Mouse (Mus musculus) limb, embryonic 15.5 days (tissue): ENCODE measurements around the gene Pdlim4. TPM values are rescaled to one million over a fixed set of nuclear protein-coding genes. Genes with fewer than 3 reads are reported as not detected.

Source experiments
- ATAC-seq: fragments of 200-750 bp; cut with Nextera tagmentation; 2 replicates; pipeline ENCODE4 v1.8.0; 2017; ENCODE audit warnings: low read depth, moderate TSS enrichment; ENCODE audit not compliant: insufficient number of reproducible peaks, low FRiP score, low TSS enrichment
- H3K27ac ChIP-seq: fragments of 300-500 bp; sonication (generic); 2 replicates; pipeline ENCODE4 v1.5.1; 2015; ENCODE audit warnings: moderate library complexity, mild to moderate bottlenecking, inconsistent platforms
- H3K27me3 ChIP-seq: fragments of 300-500 bp; sonication (generic); 2 replicates; pipeline ENCODE4 v1.6.1; 2015; ENCODE audit warnings: inconsistent platforms
- H3K36me3 ChIP-seq: fragments of 300-500 bp; sonication (generic); 2 replicates; pipeline ENCODE4 v1.6.1; 2015; ENCODE audit warnings: inconsistent platforms
- H3K4me1 ChIP-seq: fragments of 300-500 bp; sonication (generic); 2 replicates; pipeline ENCODE4 v1.6.1; 2015; ENCODE audit warnings: inconsistent platforms
- H3K4me2 ChIP-seq: fragments of 300-500 bp; sonication (generic); 2 replicates; pipeline ENCODE4 v1.6.1; 2015; ENCODE audit warnings: mild to moderate bottlenecking, inconsistent platforms
- H3K4me3 ChIP-seq: fragments of 300-500 bp; sonication (generic); 2 replicates; pipeline ENCODE4 v1.5.1; 2015; ENCODE audit warnings: mild to moderate bottlenecking, inconsistent platforms
- H3K9ac ChIP-seq: fragments of 300-500 bp; sonication (generic); 2 replicates; pipeline ENCODE4 v1.6.1; 2015; ENCODE audit warnings: inconsistent platforms
- H3K9me3 ChIP-seq: fragments of 300-500 bp; sonication (generic); 2 replicates; pipeline ENCODE4 v1.6.1; 2016; ENCODE audit warnings: inconsistent platforms
- WGBS: fragments of 180-500 bp; shearing (Covaris S2); methylation state at CpG from one replicate; pipeline ENCODE4 v1.1.7; 2015; 5-methylcytosine and 5-hydroxymethylcytosine counted together
- polyA plus RNA-seq: library from polyadenylated mRNA; unstranded; fragments of >200 nt; fragmentation: Nextera tagmentation; extraction: Ambion mirVana; gene quantifications from 2 replicates; pipeline ENCODE4 v1.2.1, GENCODE M21; 2015

Gene Pdlim4
- polyA plus RNA-seq: 125 and 136 TPM in 2 replicates

DNA sequence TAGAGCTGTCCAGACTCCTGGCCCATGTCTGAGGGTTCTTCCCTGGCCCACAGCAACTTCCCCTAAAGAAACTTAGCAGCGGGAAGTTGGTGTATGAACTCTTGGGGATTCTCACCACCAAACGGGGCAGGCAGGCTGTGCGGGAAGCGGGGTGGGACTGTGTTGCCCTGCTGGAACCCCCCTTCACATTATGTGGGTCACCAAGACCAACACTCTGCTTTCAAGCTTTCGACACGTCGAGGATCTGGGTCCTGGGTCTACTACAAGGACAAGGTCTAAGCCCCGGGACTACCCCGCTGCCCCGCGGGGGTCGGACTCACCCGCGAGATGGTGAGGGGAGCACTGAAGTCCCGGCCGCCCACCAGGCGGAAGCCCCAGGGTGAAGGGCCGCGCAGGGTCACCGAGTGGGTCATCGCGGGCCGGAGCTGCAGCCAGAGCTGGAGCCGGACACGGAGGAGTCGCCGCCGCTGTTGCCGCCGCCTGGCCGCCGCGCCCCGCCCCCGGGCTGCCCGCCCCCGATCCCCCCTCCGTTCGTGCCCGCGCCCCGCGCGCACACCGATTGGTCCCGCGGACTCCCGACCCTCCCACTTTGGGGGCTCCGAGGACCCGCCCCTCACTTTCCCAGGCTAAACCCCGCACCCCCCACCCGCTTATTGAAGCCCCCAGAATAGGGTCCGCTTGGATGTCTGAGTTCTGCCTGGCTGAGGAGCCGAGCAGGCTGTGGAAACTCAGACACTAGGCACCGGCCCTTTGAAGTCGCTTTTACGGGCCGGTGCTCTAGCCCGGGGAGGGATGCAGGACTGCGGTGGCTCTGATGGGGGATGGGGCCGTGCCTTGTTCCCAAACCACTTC, at the start of gene Pdlim4:
Gene Pdlim4 (minus strand): TSS at position 495 of the 852 bp plus-strand sequence.
- H3K27me3 ChIP-seq: no peaks in the 10 kb centered on the region
- H3K4me1 ChIP-seq: peaks cover 70% of the 10 kb centered on the region
- peak; percentile 3; the same call in 1 of the 2 replicates for ATAC-seq
- H3K9ac ChIP-seq: peak within 1 kb of the TSS; percentile 64
- no peaks in the 10 kb centered on the region for H3K9me3 ChIP-seq
- H3K27ac ChIP-seq: peak within 1 kb of the TSS; percentile 84
- peak within 1 kb of the TSS; percentile 84 for H3K4me2 ChIP-seq
- WGBS: under 1% methylated on average over 48 of the region's 61 CpGs
- H3K36me3 ChIP-seq: no peaks in the 10 kb centered on the region
- H3K4me3 ChIP-seq: peak within 1 kb of the TSS; percentile 69

- Histone ChIP-seq H3K27me3 (0 out of 2 replicates have a peak, but pooled peaks cover 4% of the 10 kb centered on the region), H3K4me2 (no peak overlapping the region), H3K36me3 (peaks cover 50% of the 10 kb centered on the region), H3K4me3 (no peak overlapping the region), H3K27ac (no peak overlapping the region), H3K4me1 (peaks cover 35% of the 10 kb centered on the region), H3K9ac (no peak overlapping the region), H3K9me3 (no peaks in the 10 kb centered on the region)
- WGBS: 89% methylated on average over 10 of the region's 10 CpGs
- no peak for ATAC-seq
These were observed 48.3 kb upstream of the Pdlim4 start for GRCm38 (mm10) chr11:54117096-54117495.

- Histone ChIP-seq H3K36me3 (peaks cover 46% of the 10 kb centered on the region), H3K9ac (no peak overlapping the region), H3K9me3 (no peaks in the 10 kb centered on the region), H3K4me1 (peaks cover 40% of the 10 kb centered on the region), H3K27ac (no peak overlapping the region), H3K27me3 (0 out of 2 replicates have a peak, but pooled peaks cover 4% of the 10 kb centered on the region), H3K4me3 (no peak overlapping the region), H3K4me2 (no peak overlapping the region)
- WGBS: 70% methylated on average over 4 of the region's 4 CpGs
- ATAC-seq: no peak
These were observed 47.6 kb upstream of the Pdlim4 start for GRCm38 (mm10) chr11:54116406-54116805.

- Histone ChIP-seq H3K9me3 (no peaks in the 10 kb centered on the region), H3K27me3 (0 out of 2 replicates have a peak, but pooled peaks cover 4% of the 10 kb centered on the region), H3K9ac (no peak overlapping the region), H3K4me2 (no peak overlapping the region), H3K4me3 (no peak overlapping the region), H3K36me3 (peaks cover 51% of the 10 kb centered on the region), H3K27ac (no peak overlapping the region), H3K4me1 (peaks cover 45% of the 10 kb centered on the region)
- no peak for ATAC-seq
- WGBS: 56% methylated on average over 3 of the region's 3 CpGs
These were observed 47.1 kb upstream of the Pdlim4 start for GRCm38 (mm10) chr11:54115911-54116310.

DNA sequence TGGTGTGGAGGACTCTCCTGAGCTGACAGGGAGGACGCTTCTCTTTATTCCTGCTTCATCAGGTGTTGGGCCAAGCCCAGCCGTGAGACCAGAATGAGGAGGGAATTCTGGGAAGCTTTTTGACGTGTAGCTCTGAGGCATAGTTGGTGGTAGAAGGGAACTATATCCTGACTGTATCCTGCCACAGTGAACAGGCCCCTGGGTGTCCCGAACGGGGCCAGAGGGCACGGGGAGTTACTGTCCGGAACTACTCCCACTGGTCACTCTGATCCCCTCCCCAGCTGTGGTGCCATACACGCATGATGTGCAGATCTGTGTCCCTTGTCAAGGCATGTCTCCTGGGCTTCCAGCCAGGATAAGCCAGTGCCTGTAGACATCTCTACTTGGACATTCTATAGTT, 46.5 kb upstream of the Pdlim4 start:
- Histone ChIP-seq H3K36me3 (peaks cover 55% of the 10 kb centered on the region), H3K9me3 (no peaks in the 10 kb centered on the region), H3K4me1 (peaks cover 48% of the 10 kb centered on the region), H3K4me3 (no peak overlapping the region), H3K4me2 (no peak overlapping the region), H3K9ac (no peak overlapping the region), H3K27me3 (0 out of 2 replicates have a peak, but pooled peaks cover 4% of the 10 kb centered on the region), H3K27ac (no peak overlapping the region)
- 78% methylated on average over 8 of the region's 8 CpGs for WGBS
- no peak for ATAC-seq

DNA sequence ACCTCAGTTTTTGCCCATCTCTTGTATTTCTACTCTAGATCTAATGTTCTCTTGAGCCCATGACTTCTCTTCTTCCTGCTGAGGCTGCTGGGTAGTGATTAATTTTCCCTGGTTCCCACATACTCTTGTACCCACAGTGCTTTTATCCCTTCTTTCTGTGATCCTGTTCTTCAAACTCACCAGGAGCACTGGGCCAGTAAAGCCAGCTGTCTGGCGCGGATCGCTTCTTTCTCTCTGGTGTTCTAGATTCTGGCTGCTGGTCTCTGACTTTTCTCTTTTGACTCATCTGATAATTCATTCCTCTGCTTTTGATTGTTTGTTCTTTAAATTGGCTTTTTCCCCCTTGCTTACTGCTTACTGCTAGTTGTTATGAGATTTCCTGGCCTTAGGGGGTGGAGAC, 45.9 kb upstream of the Pdlim4 start:
- Histone ChIP-seq H3K4me1 (peaks cover 53% of the 10 kb centered on the region), H3K36me3 (peaks cover 51% of the 10 kb centered on the region), H3K9ac (no peak overlapping the region), H3K9me3 (no peaks in the 10 kb centered on the region), H3K4me2 (no peak overlapping the region), H3K27me3 (0 out of 2 replicates have a peak, but pooled peaks cover 4% of the 10 kb centered on the region), H3K4me3 (no peak overlapping the region), H3K27ac (no peak overlapping the region)
- no peak for ATAC-seq
- 86% methylated on average over 3 of the region's 3 CpGs for WGBS

DNA sequence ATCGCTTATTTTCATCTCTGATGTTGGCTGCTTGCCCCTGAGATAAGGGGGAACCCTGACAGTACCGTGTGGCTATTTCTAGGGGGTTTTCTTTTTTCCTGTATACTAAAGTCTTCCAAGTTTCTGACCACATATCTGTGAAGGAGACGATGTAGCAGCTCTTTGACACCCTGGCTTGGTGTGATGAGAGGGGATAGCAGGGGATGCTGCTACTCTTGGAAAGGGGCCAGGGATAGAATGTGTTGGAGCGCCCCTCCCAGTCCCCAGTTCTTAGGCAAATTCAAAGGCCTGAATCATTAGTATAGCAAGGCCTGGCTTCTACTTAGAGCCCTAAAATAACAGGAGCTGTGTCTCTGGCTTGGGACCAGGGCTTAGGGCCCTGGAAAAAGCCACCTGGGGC, 44.5 kb upstream of the Pdlim4 start:
- WGBS: 17% methylated on average over 4 of the region's 4 CpGs
- Histone ChIP-seq H3K9me3 (no peaks in the 10 kb centered on the region), H3K9ac (no peak overlapping the region), H3K27me3 (no peaks in the 10 kb centered on the region), H3K4me1 (peaks cover 66% of the 10 kb centered on the region), H3K4me2 (peak overlapping the region; percentile 30), H3K36me3 (peaks cover 39% of the 10 kb centered on the region), H3K4me3 (0 out of 2 replicates have a peak overlapping the region, but pooled peaks have one; percentile 2), H3K27ac (peak overlapping the region; percentile 89)
- ATAC-seq: no peak

GRCm38 (mm10) chr11:54112920-54113319, 44.1 kb upstream of the Pdlim4 start:
- peaks cover 70% of the 10 kb centered on the region for H3K4me1 ChIP-seq
- peak; percentile 95 for ATAC-seq
- H3K27ac ChIP-seq: peak overlapping the region; percentile 89
- no peaks in the 10 kb centered on the region for H3K27me3 ChIP-seq
- H3K9me3 ChIP-seq: no peaks in the 10 kb centered on the region
- no peak overlapping the region for H3K9ac ChIP-seq
- H3K4me3 ChIP-seq: 0 out of 2 replicates have a peak overlapping the region, but pooled peaks have one; percentile 2
- H3K36me3 ChIP-seq: peaks cover 37% of the 10 kb centered on the region
- under 1% methylated on average over 10 of the region's 10 CpGs for WGBS
- H3K4me2 ChIP-seq: peak overlapping the region; percentile 30

DNA sequence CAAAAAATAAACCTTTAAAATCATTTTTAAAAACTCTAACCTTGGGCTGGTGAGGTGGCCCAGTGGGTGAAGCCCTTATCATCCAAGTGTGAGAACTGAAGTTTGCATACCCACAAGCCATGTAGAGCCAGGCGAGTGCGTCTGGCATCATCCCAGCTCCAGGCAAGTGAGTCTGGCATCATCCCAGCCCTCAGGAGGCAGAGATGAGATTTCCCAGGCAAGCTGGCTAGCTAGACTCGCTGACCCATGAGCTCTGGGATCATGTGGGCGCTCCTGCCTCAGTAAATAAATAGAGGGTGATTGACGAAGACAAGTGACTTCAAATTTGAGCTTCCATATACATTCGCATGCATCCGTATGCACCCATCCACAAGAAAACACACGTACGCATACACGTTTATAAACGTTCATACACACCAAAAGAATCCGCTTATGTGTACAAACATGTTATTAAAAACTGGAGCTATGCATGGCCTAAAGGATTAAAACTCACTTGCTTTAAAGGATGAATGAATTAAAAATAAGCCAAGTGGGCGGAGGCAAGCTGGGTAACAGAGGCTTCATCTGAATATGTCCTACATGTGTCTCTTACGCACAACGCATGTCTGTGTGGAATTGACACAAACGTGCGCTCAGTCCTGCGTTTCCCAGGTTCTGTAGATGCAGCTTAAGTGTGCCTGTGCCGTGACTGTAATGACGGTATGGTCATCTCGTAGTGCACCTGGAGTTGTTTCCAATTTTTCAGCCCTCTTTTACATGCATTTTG, 43.3 kb upstream of the Pdlim4 start:
- no peaks in the 10 kb centered on the region for H3K27me3 ChIP-seq
- H3K4me1 ChIP-seq: peaks cover 76% of the 10 kb centered on the region
- H3K9ac ChIP-seq: no peak overlapping the region
- H3K9me3 ChIP-seq: no peaks in the 10 kb centered on the region
- H3K4me2 ChIP-seq: peak overlapping the region; percentile 30; the same call in 1 of the 2 replicates
- peaks cover 29% of the 10 kb centered on the region for H3K36me3 ChIP-seq
- H3K27ac ChIP-seq: peak overlapping the region; percentile 89
- no peak for ATAC-seq
- H3K4me3 ChIP-seq: 0 out of 2 replicates have a peak overlapping the region, but pooled peaks have one; percentile 2
- WGBS: 54% methylated on average over 21 of the region's 21 CpGs

- Histone ChIP-seq H3K4me3 (no peak overlapping the region), H3K9ac (no peak overlapping the region), H3K27me3 (no peaks in the 10 kb centered on the region), H3K4me1 (peaks cover 83% of the 10 kb centered on the region), H3K9me3 (no peaks in the 10 kb centered on the region), H3K36me3 (peaks cover 21% of the 10 kb centered on the region), H3K27ac (no peak overlapping the region), H3K4me2 (no peak overlapping the region)
- WGBS: 83% methylated on average over 7 of the region's 7 CpGs
- no peak for ATAC-seq
These were observed 42.5 kb upstream of the Pdlim4 start for GRCm38 (mm10) chr11:54111291-54111690.

GRCm38 (mm10) chr11:54108894-54109293, 40.1 kb upstream of the Pdlim4 start:
- Histone ChIP-seq H3K27me3 (no peaks in the 10 kb centered on the region), H3K36me3 (peaks cover 15% of the 10 kb centered on the region), H3K4me2 (no peak overlapping the region), H3K9ac (no peak overlapping the region), H3K4me1 (peaks cover 75% of the 10 kb centered on the region), H3K27ac (peak overlapping the region; percentile 59), H3K9me3 (no peaks in the 10 kb centered on the region), H3K4me3 (no peak overlapping the region)
- no peak for ATAC-seq
- 62% methylated on average over 5 of the region's 5 CpGs for WGBS
